Mouse (Mus musculus) spleen, adult 12 weeks (tissue): ENCODE measurements around the gene Nup85.

Experiments used
- DNase-seq: peaks from one replicate; pipeline ENCODE4 v3.0.0; 2022; ENCODE audit warnings: low spot score

The Nup85 gene

DNA sequence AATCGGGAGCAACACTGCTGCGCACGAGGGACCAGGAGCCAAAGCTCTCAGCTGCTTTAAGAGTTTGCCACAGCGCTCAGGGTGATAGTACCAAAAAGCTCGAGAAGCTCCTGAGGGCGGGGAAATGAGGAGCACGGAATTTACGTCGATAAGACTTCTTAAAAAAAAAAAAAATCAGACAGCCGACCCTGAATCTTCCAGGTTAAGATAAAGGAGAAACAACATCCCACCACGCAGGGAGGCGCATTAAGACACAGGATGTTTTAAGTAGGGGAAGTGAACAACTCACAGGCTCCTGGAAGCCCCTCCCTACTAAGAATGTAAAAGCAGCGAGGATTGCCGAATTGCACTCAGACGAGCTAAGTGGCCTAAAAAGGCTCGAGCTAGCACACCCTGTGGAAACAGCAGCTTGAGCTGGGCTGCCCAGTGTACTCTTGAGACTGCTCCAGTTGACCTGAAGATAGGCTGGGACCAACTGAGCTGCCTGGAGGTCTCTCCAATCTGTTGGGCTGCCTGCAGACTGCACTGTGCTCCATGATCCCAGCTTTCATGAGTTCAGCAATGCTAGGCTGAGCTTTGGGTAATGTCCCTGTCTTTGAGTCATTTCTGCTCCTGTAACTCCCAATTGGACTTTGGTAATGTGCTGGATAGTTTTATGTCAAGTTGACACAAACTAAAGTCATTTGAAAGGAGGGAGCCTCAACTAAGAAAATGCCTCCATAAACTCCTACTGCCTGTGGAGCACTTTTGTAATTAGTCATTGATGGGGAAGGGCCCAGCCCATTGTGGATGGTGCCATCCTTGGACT, 49.1 kb downstream of the Nup85 start:
- no peak for DNase-seq

- no peak for DNase-seq
These were observed 50.3 kb downstream of the Nup85 start for GRCm38 (mm10) chr11:115614346-115615107.

DNA sequence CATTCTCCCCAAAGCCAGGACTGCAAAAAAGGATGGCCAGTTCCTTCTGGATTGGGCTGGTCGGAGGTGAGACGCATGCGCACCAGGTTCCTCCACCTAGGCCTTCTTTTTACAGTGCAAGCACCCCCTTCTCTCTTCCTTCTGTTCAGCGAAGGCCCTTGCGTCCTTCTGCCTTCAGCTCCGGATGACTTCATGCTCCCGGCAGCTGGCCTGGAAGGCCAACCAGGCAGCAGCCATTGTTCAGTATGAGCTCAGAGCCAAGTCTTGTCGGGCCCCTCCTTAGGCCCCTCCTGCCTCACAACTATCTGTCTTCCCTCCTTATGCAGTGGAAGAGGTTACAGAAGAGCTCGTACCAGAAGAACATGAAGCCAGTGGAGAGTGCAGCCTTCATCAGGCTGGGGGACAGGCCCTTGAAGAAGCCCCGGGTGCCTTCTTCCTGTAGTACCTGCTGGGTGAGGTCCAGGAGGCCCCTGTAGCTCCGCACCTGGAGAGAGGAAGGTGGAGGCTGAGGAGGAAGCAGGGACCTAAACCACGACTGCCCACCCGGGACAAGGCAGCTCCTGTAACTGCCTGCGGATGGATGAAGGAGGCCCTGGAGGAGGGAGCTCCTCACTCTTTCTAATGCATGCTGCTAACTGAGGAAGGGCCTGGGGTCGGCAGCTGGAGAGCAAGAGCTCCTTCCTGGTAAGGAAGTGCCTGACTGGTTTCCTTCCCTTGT, 51.0 kb downstream of the Nup85 start:
- no peak for DNase-seq

GRCm38 (mm10) chr11:115615875-115616274, 51.6 kb downstream of the Nup85 start:
- DNase-seq: no peak

GRCm38 (mm10) chr11:115616371-115616770, 52.1 kb downstream of the Nup85 start:
- no peak for DNase-seq

DNA sequence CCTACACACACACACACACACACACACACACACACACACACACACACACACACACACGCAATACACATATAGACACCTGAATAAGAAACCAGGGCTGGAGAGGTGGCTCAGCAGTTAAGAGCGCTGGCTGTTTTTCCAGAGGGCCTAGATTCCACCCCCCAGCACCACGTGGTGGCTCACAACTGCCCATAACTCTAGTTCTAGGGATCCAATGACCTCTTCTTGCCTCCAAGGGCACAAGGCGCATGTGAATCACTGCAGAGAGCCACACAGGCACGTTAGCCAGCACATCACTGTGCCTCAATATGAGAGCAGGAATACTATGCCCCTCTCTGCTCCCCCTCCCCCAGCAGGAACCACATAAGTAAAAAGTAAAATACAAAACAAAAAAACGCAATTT, 52.7 kb downstream of the Nup85 start:
- no peak for DNase-seq

- DNase-seq: no peak
These were observed 53.8 kb downstream of the Nup85 start for GRCm38 (mm10) chr11:115618001-115618400.

- DNase-seq: no peak
These were observed 54.7 kb downstream of the Nup85 start for GRCm38 (mm10) chr11:115618732-115619516.

DNA sequence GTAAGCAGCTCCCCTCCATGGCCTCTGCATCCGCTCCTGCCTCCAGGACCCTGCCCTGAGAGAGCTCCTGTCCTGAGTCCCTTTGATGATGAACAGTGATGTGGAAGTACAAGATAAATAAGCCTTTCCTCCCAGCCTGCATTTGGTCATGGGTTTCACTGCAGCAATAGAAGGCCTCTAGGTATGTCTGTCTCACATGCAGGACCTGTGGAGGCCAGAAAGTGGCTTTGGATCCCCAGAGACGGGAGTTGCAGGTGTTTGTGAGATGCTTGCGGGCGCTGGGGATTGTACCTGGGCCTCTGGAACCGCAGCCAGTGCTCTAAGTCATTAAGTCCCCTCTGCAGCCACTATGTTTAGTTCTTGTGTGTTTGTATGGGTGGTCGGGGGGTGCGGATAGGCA, 55.7 kb downstream of the Nup85 start:
- no peak for DNase-seq

- no peak for DNase-seq
These were observed 59.3 kb downstream of the Nup85 start for GRCm38 (mm10) chr11:115623487-115624070.

DNA sequence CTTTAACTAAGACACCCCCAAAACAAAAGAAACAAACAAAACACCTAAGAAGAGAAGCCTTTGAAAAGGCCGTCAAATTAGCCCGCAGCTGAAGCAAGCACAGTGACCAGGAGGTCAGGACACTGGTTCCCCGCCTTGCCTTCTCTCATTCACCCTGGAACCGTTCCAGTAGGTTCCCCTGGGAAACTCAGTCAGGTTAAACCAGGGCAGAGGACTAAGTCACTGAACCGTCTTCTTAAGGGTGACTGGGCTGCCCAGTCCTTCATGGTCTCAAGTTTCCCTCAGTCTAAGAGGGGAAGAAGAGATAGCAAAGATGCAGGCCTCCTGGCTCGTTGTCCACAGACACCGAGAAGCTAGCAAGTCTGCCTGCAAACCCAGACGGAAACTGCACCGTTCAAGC, 61.6 kb downstream of the Nup85 start:
- DNase-seq: no peak

DNA sequence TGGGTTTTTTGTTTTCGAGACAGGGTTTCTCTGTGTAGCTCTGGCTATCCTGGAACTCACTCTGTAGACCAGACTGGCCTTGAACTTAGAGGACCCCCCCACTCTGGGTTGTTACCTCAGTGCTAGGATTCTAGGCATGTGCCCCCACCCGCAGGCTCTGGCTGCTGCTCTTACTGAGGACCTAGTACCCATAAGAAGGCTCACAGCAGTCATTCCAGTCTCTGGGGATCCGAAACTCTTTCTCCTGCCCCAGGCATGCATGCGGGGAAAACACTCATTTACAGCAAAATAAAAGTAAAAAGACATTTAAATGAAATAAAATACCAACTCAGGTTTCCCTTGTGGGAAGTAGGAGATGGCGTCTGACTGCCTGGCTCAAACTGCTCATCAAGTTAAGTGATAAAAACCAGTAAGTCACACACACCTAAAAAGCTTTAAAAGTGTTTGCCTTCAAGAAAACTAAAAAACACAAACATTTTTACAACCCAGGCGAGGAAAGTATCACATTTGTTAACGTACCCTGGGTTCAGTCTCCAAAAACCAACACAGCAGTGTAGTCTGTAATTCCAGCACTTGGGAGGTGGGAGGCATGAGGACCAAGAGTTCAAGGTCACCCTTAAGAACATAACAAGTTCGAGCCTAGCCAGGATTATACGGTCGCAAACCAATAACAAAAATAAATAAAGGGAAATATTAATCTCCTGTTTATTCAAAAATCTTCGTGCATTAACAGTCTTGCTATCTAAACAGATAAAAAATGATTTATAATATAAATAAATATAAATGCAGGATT, 62.8 kb downstream of the Nup85 start:
- DNase-seq: no peak

- peak; percentile 95 for DNase-seq
These were observed 63.7 kb downstream of the Nup85 start, which contains the start of gene Slc25a19 for GRCm38 (mm10) chr11:115627705-115628464. Gene Slc25a19, minus strand, starts transcription at chr11:115628295.

DNA sequence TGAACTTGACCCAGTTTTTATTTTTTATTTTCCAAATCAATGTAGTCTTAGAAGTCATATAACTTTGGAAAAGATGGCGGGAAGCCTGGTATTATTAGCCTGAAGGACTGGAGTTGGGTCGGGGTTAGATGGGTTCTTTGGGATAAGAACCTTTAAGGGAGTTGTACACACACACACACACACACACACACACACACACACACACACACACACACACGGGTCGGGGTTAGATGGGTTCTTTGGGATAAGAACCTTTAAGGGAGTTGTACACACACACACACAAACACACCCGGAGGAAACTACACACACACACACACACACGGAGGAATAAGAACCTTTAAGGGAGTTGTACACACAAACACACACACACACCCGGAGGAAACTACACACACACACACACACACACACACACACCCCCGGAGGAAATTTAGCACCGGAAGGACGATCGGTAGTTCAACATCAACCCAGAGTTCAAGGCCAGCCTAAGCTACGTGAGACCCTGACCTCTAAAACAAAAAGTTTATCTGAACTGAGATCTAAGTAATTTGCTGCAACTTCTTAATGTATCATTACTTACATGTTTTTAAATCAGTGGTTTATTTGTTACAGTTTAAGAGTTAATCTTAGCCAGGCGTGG, 64.3 kb downstream of the Nup85 start:
- DNase-seq: no peak

DNA sequence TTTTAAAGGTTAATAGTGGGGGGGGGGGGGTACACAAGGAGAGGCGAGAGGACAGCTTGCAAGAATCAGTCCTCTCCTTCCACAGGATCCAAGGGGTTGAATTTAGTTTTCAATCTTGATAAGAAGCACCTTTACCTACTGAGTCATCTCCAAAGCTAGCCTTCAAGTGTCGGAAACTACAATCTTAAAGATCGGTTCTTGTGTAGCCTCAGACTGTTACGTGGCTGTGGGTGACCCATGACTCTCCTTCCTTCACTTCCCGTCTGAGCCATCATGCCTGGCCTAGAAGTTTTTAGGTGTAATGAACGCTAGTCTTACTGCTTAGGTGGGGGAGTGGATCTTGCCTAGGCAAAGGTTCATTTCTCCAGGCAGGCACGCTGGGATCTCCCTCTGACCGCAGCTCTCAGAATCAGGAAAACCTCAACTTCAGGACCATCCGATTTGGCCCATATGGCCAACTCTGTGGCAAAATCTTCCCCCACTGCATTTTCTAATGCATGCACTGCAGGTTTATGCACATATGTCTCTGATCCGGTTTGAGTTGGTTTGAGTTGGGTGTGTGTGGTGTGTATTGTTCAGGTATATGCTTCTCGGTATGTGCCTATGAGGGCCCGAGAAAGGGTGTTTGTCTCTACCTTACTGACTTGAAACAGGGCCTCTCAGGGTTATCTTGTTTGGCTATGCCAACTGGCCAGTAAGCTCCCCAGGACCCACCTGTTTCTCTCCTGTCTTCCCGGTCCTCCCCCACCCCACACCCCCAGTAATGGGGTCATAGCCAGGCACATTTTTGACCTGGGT, 65.7 kb downstream of the Nup85 start:
- DNase-seq: no peak

DNA sequence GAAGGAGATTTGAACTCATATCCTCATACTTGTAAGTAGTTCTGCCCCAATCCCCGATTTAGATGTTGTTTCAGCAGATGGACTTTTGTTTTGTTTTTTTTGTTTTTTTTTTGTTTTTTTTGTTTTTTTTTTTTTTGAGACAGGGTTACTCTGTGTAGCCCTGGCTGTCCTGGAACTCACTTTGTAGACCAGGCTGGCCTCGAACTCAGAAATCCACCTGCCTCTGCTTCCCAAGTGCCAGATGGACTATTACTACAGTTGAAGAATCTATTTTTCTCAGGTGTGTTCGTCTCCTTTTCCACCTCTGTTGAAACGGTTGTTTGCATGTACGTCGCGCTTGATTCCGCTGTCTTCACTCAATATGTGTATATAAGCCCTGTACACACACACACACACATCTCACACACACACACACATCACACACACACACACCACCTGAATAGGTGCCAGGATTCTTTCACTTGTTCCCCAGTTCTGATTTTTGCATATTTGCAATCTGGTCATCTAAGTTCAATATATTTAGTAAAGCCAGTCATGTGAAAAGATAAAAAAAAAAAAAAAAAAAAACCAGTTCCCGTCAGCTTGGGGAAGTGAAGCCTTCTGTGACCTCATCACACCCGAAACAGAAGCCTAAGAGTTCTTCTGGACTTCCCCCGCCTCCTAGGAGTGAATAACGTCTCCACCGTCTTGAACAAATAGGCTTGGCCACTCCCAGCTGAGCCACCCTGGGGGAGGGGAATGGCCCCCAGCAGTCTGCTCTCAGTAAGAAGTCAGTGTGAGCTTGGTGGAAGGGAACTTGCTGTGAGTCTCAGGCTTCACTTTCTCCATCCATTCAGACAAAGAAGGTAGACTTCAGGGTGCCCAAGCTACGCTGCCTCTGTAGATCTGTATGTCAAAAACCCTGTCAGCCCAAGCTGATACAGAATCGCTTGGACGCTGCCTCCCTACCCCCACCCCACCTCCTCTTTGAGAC, 66.6 kb downstream of the Nup85 start:
- DNase-seq: peak; percentile 64

GRCm38 (mm10) chr11:115631505-115631890, 67.3 kb downstream of the Nup85 start:
- no peak for DNase-seq
